Mouse (Mus musculus): ENCODE measurements at regions not wholly inside any gene's neighbourhood (a gene's known extent, or its start where the extent isn't known, plus 50 kb on each side); places are given as distances from the start of the nearest gene placed in this dataset.

DNA sequence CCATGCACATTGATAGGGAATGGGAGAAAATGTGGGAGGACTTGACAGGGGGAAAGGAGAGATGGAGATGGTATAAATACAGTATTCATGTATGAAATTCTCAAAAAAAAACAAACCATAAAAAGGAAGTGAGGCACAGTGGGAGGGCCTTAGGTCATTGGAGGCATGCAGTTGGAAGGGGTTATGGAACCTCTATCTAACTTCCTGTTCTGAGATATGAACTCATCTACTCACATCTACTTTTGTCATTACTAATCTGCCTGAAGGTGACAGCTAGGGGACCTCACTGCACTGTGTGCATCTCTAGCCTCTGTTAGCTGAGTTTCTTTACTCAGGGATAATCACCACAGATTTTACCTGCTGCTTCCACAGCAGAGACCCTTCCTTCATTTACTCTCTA is 366.3 kb upstream of the Prickle1 start:
- no peak for DNase-seq (ENCODE audit: low read depth)

DNA sequence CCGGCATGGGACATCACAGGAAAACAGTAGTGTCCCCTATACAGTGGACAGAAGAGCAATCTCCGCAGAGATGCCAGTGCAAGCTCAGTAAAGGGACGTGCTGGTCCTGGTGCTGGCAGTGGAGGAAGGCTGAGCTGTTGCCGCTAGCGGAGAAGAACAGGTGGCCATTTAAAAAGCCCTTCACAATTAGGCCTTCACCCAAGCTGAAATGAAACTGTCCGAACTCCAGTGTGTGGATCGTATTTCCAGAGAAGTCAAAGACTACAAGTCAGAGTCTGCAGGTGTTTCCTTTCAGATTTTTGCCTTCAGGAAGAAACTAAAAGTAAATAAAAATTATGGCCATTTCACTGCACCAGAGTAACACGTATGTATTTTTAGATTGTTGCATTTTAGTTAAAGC is 364.2 kb upstream of the Prickle1 start:
- DNase-seq (ENCODE audit: low read depth), result no peak

DNA sequence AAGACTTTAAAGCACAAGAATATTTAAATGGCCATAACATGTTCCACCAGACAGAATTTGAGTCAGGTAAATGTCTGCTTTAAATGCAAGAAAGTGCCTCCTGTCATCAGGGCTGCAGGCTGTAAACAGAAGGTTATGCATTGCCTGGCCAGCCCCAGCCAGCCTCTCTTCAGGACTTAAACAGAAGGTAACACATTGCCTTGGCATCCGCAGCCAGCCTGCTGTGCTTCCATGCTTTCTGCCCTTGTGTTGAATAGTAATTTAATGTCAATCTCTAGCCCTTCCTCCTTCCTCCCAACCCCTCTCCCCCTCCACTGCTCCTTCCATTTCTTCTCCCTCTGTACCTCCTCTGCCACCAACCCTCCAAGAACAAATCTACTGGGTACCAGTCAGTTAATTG is 362.4 kb upstream of the Prickle1 start:
- no peak for DNase-seq (ENCODE audit: low read depth)

DNA sequence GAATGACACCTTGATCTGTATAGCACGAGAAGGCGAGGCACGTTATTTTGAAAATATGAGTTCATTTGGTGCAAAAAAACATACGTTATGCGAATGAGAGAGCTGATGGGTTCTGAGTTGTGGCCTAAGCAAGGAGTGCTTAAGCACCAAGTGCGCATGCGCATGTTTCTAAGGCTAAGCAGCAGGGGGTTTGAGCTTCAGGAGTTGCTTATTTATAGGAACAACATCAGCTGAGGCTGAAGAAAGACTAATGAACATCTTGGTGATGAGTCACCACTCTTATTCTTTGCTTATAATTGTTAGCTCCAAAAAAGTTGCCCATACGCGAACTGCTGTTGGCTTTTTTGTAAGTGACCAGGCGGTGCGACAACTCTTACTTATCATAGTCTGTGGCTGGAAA is 361.1 kb upstream of the Prickle1 start:
- no peak for DNase-seq (ENCODE audit: low read depth)

DNA sequence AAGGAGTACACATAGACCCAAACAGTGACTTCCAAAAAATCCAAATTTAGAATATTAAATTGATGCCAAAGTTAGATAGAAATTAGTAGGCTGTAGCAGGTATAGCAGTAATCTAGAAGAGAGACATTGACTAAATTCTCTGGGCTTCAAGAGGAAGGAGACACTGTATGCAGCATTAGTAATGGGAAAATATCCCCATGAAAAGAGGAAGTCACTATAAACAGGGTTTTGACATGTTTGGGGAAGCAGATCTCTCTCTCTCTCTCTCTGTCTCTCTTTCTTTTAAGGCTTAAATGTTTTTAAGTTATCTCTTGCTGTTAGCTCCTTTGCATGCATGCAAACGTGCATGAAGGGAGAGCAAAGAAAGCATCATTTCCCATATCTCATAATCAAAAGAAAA is 357.9 kb upstream of the Prickle1 start:
- DNase-seq (ENCODE audit: low read depth), result no peak

DNA sequence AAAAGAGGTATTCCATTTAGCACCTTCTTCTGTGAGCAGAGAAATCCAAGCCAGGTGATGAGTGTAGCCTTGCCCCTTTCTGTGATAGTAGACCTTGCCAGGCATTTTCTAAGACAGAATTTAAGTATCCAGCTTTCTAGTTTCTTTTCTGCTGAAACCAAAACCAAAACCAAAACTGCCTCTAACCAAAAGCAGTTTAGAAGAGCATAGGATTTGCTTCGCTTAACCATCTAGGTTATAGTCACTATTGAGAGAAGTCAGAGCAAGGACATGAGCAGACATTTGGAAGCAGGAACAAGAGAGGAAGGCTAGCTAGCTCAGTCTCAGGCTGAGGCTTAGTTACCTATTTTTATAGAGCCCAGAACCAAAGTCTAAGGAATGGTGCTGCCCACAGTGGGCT is 354.8 kb upstream of the Prickle1 start:
- no peak for DNase-seq (ENCODE audit: low read depth)

DNA sequence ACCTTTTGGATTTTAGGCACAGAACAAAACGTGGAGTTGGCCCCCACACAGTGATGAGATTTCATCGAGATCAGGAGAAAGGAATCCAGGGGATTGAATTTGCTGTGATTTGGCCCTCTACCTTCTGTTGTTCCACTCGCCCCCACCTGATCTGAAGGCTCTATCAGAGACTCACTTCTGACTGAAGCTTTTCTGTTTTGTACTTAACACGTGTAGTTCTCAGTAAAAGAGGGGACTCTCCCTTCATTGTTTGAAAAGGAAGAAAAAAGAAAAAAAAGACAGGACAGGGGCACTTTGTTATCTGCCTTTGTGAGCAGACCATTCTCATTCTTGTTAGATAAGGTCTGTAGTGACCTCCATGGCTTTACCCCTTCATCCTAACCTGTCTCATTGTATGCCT is 353.2 kb upstream of the Prickle1 start:
- no peak for DNase-seq (ENCODE audit: low read depth)

DNA sequence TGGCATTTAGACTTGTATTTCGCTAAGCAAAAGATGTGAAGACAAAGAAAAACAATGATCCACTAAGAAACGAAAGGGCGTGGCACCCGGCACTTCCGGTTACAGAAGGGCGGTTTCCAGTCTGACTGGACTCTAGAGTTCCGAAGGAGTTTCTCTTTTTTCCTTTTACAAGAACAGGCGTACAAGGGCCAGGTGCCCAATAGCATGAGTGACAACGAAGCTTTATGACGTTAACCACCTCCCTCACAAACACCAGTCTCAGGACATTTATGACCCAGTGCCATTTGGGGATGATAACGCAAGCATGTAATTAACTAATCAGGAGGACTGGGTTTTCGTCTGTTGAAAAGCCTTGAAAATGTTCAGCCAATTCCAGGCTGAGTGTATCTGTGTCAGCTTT is 347.9 kb upstream of the Prickle1 start:
- no peak for DNase-seq (ENCODE audit: low read depth)

DNA sequence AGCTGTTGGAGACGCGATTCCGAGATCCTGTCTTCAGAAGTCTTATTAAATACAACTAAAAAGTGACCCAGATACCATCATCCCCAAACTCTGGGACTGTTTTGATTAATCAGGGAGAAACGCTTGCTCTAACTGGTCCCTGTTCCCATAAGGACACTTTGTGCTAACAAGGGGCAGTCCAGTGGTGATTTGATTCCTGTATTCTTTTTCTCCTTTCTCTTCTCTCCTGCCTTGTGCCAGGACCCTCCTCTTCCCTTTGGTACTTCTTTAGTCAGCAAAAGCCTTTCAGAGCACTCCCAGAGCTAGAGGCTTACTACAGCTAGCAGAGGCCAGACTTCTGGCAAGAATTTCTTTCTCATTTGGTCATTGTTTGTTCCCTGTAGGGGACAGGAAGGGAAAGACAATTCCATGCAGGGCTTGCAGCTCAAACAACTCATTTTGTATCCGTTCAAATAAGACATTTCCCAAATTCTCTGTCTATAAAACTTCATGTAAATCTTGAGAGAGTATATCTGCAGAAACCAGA is 337.3 kb upstream of the Prickle1 start:
- DNase-seq (ENCODE audit: low read depth), result no peak

DNA sequence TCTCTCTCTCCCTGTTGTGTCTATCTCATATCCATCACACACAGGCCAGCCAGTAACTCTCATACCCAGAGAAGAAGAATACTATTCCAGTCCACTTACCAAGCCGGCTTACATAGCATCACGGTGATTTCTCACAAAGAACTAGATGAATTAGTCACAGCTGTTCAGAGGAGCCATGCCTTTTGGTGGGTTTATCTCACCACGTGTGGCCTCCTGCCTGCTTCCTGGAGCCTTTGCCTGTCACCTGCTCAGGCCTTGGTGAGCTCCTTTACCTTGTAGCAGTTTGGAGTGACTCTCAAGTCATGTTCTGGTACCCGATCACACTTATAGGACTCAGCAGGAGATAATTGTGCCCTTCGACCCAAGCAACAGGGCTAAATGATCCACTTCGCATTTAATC is 331.2 kb upstream of the Prickle1 start:
- DNase-seq (ENCODE audit: low read depth), result no peak

DNA sequence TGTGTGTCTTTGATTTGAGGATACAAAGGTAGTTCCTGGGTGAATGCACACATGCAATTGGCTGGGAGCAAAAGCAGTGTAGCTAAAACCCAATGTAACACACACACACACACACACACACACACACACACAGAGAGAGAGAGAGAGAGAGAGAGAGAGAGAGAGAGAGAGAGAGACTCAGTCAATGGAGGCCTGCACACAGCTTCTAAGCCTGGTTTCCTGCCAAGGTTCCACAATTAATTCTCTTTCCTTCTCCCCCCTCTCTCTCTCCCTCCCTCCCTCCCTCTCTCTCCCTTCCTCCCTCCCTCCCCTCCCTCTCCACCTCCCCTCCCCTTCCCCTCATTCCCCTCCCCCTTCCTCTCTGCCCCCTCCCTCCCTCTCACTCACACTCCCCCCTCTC is 330.6 kb upstream of the Prickle1 start:
- DNase-seq (ENCODE audit: low read depth), result no peak

DNA sequence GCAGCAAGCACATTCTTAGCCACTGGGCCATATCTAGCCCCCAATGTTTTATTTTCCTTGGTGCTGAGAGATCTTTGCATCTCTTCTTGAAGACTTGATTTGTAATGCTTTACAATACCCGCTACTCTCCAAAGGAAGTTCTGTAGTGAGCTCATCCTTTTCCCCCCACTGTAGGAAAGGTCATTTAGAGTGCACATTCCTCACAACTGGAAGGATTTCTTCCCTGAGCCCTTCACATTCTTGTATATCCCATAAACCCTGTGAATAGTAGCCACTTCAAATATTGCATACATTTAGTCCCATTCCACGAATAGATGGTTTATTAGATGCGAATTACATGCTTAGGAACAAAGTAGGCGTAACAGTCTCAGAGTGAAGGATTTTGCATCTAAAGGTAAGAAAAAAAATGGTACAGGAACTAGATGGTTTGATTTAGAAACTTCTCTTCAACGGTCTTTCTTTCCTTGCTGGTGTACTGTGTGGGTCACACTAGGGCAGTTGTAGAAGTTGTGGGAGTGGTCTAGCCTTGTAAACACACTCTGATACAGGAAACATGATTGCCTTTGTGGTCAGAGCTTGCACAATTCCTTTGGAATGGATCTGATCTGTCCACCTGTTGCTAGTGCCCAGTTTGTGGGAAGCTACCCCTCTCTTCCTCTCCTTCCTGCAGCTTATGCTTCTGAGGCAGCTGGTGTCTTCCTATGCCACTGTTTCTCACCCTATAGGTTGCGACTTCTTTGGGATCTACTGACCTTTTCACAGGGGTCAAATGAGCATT is 326.0 kb upstream of the Prickle1 start:
- DNase-seq (ENCODE audit: low read depth), result no peak

DNA sequence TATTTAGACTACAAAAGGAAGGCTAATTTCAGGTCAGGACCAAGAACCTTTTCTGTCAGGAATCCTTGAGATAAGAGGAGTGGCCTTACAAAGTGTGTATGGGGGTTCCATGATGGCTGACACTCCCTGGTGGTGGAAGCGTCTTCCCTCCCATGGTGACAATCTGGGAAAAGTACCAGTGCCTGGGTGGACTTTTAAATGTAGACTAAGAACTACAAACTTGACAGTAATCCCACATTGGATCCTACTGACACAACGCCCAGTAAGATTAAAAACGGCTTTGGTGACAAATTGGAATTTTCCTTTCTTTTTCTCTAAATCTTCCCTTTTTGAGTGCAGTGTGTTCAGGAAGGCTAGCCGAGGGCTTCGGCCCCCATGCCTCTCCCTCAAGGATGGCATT is 325.3 kb upstream of the Prickle1 start:
- DNase-seq (ENCODE audit: low read depth), result no peak

DNA sequence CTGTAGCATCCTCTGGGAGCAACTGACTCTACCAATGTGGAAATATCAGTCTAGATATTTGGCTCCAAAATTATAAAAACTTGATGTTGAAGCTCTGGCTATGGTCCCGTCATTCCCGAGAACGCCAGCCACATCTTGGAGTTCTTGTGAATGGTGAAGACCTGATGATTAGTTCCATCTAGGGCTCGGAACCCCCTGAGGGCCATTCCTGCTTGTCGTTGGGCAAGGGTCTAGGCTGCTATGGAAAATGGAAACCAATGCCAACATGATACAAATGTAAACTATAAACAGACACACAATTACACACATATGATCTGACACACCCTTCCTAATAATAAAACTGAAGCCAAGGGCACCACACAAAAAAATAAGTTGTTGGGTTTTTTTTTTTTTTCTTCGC is 323.9 kb upstream of the Prickle1 start:
- DNase-seq (ENCODE audit: low read depth), result no peak

DNA sequence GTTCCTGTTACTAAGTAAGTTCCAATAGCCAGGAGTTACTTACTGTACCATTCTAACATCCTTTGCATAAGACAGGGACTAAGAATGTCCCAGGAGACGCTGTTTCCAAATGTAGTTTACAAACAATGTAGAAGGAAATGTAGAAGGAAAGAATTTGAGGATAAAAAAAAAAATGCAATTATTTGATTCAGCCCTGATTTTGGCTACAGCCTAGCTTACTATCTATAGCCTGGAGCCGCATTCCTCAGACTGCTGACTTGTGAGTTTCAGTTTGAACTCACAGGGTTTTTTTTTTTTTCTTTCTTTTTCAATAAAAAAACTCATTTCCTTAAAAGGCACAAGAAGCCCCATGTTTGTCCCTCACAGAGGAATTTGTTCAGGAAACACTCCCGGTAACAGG is 321.2 kb upstream of the Prickle1 start:
- no peak for DNase-seq (ENCODE audit: low read depth)

DNA sequence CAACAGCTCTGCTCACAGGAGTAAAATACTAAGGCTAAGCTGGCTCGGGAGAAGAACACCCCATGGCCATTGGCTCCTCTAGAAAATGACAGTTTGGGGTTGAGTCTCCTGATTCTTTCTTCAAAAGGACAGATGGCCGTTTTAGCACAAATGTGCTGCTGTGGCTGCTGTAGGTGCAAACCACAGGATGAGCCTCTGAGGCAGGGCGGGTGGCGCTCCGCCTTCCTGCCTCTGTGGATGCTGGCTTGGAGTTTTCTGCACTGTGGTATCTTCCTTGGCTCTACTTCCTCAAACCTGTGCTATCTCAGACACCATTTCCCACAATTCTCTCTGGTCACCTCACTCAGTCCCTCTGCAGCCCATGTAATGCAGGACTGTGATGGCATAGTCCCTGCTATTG is 317.8 kb upstream of the Prickle1 start:
- DNase-seq (ENCODE audit: low read depth), result no peak

DNA sequence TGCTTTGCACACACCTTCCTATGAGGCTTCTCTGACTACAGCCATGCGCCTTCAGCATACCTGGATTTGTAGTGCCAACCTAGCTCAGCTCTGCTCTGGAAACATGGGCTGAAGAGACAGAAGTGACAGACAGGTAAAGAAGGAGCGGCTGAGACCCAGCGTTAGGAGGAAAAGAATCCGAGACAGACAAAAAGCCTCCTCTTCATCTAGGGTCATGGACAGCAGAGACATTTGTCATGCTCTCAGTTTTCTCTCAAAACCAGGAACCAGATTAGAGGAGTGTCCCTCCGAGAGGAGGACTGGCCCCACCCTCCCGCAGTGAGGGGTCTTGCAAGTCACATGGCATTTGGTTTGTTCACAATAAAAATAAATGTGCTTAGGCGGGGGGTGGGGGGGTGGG is 317.4 kb upstream of the Prickle1 start:
- DNase-seq (ENCODE audit: low read depth), result no peak

DNA sequence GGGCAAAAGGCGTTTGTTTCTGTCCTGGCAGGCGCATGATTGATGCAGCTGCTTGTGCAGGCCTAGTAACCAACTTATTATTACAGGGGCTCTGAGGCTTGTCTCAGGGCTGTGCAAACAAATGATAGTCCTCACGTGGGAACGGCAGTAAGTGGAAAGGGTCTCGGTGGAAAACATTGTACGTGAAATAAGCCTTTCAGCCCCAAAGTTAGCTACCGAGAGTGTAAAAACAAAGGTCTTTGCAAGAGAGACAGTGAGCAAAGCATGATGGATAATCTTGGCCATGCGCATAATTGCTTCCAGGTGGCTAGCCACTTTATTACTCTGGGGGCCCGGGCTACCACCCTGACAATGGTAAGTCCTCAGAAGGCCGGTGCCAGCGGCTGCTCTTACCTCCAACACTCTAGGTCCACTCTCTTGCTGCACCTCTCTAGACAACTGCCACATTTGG is 315.3 kb upstream of the Prickle1 start:
- DNase-seq (ENCODE audit: low read depth), result no peak

DNA sequence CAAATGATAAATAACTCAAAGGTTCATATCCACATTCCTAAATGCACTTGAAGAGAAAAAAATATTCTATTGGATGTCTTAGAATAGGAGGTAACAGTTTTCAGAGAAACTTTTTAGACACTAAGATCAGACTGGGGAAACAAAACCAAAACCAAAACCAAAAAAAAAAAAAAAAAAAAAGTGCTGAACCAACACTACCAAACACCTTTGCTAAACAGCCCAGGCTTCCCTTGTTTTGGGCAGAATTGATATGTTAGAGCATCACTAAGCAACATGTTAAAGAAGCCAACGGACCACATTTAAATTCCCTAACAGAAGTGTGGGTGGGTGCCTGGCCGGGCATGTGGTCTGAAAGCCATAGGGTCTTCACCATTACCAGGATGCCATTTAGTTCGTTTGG is 314.5 kb upstream of the Prickle1 start:
- no peak for DNase-seq (ENCODE audit: low read depth)

DNA sequence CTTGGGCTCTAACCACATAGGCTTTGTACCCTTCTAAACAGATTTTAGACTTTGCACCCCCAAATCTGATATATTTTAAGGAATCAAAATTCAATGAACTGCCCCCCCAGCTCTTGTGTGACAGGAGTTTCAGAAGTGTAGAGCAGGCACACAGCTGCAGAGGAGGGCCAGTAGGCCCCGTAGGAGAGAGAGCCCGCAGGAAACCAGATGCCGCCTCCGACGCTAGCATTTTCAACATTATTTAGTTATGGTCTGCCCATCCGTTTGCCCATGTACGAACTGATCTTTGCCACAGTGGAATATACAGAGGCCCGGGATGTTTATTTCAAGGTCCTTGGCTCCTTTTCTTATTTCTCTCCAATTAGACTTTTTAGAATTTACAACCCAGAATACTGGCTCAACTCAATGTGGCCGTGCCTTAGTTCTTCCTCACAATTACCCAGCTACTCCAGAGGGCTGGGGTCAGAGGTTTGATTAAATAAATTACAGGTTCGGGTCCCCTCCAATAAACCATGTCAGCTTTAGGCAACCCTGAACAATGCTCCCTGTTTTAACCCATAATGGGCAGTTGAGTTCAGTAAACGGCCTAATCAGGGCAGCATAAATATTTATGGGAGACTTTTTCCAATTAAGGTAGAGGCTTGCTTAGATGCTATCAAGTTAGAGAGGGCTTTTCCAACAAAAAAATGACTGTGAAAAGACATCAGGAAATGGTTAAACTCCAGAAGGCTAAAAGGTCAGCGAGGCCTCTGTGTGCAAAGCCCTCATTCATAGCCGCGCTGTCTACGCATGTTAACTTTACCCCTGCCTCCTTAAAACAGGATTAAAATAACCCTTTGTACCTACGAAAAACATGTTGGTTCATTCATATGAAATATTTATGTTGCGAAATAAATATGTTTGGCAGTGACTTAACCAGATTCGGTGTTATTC is 308.2 kb upstream of the Prickle1 start:
- no peak for DNase-seq (ENCODE audit: low read depth)

DNA sequence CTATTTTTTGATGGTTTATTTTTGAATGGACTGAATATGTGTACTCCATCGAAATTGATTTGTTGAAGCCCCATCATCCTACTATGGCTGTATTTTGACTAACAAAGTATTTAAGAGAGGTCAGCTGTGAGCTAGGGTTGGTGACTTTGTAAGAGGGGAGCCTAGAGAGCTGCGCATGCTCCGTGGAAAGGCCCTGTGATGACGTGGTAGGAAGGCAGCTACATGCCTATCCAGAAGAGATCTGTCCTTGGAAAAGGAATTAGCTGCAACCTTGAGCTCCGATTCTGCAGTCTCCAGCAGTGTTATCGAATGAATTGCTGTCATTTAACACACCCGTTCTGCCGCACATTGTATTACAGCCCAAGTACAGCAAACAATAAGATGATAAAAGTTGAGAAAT is 287.1 kb upstream of the Prickle1 start:
- DNase-seq (ENCODE audit: low read depth), result no peak

DNA sequence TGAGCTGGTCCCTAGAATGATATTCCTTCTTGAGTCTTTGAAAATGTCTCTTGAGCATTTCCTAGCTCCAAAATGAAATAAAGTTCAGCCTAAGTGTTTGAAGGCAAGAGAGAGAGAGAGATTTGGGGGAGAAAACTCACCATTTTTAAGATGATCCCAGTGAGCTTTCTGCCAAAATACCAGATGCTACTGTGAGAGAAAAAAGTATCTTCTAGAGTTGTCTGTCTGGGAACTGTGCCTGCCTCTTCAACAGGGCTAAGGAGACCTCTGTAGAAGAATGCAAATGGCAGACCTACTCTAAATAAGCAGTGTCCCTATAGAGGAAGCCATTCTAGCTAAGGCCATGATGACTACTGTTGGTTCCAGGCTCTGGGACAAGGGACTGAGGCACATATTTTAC is 285.6 kb upstream of the Prickle1 start:
- no peak for DNase-seq (ENCODE audit: low read depth)

DNA sequence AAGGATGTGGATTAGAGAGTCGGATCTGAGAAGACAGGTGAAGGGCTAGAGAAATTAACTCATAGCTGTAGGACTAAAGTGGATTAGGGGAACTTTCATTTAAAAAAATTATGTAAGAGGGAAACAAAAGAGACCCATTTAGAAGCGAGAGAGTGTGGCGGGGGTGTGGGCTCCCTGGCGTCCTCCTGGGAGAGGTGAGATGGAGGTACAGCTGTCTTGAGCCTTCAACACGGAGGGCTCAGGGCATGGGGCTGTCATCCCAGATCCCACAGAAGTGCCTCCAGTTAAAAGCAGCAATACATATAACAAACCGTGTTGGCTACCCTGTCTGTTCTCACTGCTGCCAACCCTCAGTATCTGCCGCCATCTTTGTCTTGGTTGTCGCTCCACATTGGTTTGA is 284.6 kb upstream of the Prickle1 start:
- DNase-seq (ENCODE audit: low read depth), result no peak

Measured in gonadal fat pad, adult 2 months (tissue).